Mouse (Mus musculus) large intestine, adult 2 months (tissue): ENCODE data around the gene Rft1. TPM values are rescaled to one million over a fixed set of nuclear protein-coding genes. Genes with fewer than 3 reads are reported as not detected.
A peak's percentile ranks its signal among the peaks of the same experiment; 100 is the strongest.

Experiments used
- DNase-seq: peaks from one replicate; pipeline ENCODE4 v3.0.0-alpha.2; 2012; ENCODE audit warnings: low read depth, low spot score
- WGBS: fragments of 180-500 bp; shearing (Covaris S2); methylation state at CpG from one replicate; pipeline ENCODE4 v1.1.7; 2018; 5-methylcytosine and 5-hydroxymethylcytosine counted together
- polyA plus RNA-seq: library from polyadenylated mRNA; depleted of rRNA; stranded (reverse); fragments of >200 nt; gene quantifications from 2 replicates; pipeline ENCODE4 v1.2.3, GENCODE M21; 2012

The Rft1 gene
- polyA plus RNA-seq, 1 experiment, result 9.1 TPM

- WGBS, result 43% methylated on average over 4 of the region's 4 CpGs
Observed at GRCm38 (mm10) chr14:30666604-30667003, 12.4 kb downstream of the Rft1 start.

GRCm38 (mm10) chr14:30670161-30670560, 16.0 kb downstream of the Rft1 start:
- no peak for DNase-seq
- 94% methylated on average over 6 of the region's 6 CpGs for WGBS

More at GRCm38 (mm10) chr14:30666604-30667003, 12.4 kb downstream of the Rft1 start:
- no peak for DNase-seq

- WGBS, result 68% methylated on average over 15 of the region's 15 CpGs
- DNase-seq, result no peak
Observed at GRCm38 (mm10) chr14:30671095-30671985, 17.2 kb downstream of the Rft1 start.

- WGBS, result 6% methylated on average over 3 of the region's 3 CpGs
- DNase-seq, result peak; percentile 76
Observed at GRCm38 (mm10) chr14:30671986-30672312, 17.8 kb downstream of the Rft1 start.

GRCm38 (mm10) chr14:30674947-30675346, 20.8 kb downstream of the Rft1 start:
- DNase-seq, result no peak
- 65% methylated on average over 6 of the region's 6 CpGs for WGBS

GRCm38 (mm10) chr14:30682131-30682530, 28.0 kb downstream of the Rft1 start:
- DNase-seq, result no peak
- 94% methylated on average over 3 of the region's 3 CpGs for WGBS

GRCm38 (mm10) chr14:30690685-30691084, 36.5 kb downstream of the Rft1 start:
- WGBS, result 35% methylated on average over 3 of the region's 3 CpGs
- DNase-seq, result no peak

- WGBS, result 75% methylated on average over 6 of the region's 6 CpGs
Observed at GRCm38 (mm10) chr14:30692439-30692838, 38.3 kb downstream of the Rft1 start.

GRCm38 (mm10) chr14:30694786-30695185, 40.6 kb downstream of the Rft1 start:
- 93% methylated on average over 2 of the region's 2 CpGs for WGBS
- DNase-seq, result no peak

More at GRCm38 (mm10) chr14:30692439-30692838, 38.3 kb downstream of the Rft1 start:
- no peak for DNase-seq

GRCm38 (mm10) chr14:30695609-30696008, 41.4 kb downstream of the Rft1 start:
- 3% methylated on average over 4 of the region's 4 CpGs for WGBS
- DNase-seq, result peak; percentile 62

- no peak for DNase-seq
- 86% methylated on average over 15 of the region's 15 CpGs for WGBS
Observed at GRCm38 (mm10) chr14:30697407-30698052, 43.4 kb downstream of the Rft1 start.

- DNase-seq, result no peak
- 39% methylated on average over 8 of the region's 8 CpGs for WGBS
Observed at GRCm38 (mm10) chr14:30699656-30700055, 45.5 kb downstream of the Rft1 start.

GRCm38 (mm10) chr14:30702512-30702911, 48.4 kb downstream of the Rft1 start:
- no peak for DNase-seq
- WGBS, result 42% methylated on average over 5 of the region's 5 CpGs

- 54% methylated on average over 5 of the region's 5 CpGs for WGBS
- no peak for DNase-seq
Observed at GRCm38 (mm10) chr14:30703079-30703478, 48.9 kb downstream of the Rft1 start.

GRCm38 (mm10) chr14:30704098-30704855, 50.1 kb downstream of the Rft1 start:
- DNase-seq, result no peak
- WGBS, result 82% methylated on average over 8 of the region's 8 CpGs

- no peak for DNase-seq
- WGBS, result 95% methylated on average over 2 of the region's 2 CpGs
Observed at GRCm38 (mm10) chr14:30711892-30712291, 57.7 kb downstream of the Rft1 start.

- 75% methylated on average over 1 of the region's 1 CpGs for WGBS
- DNase-seq, result no peak
Observed at GRCm38 (mm10) chr14:30713769-30714168, 59.6 kb downstream of the Rft1 start.

GRCm38 (mm10) chr14:30714799-30715617, 60.8 kb downstream of the Rft1 start, which contains the start of gene Sfmbt1:
Gene Sfmbt1 (plus strand): TSS chr14:30714849.
- DNase-seq, result no peak
- WGBS, result 2% methylated on average over 82 of the region's 87 CpGs

GRCm38 (mm10) chr14:30715618-30716050, 61.5 kb downstream of the Rft1 start:
- 1% methylated on average over 58 of the region's 68 CpGs for WGBS

More at GRCm38 (mm10) chr14:30715618-30716050, 61.5 kb downstream of the Rft1 start:
- DNase-seq, result no peak
